Mouse (Mus musculus): ENCODE data around the gene Hrnr. TPM values are rescaled to one million over a fixed set of nuclear protein-coding genes. Genes with fewer than 3 reads are reported as not detected.

Gene Hrnr
- polyA plus RNA-seq, 1 experiment, result 0.08 TPM

DNA sequence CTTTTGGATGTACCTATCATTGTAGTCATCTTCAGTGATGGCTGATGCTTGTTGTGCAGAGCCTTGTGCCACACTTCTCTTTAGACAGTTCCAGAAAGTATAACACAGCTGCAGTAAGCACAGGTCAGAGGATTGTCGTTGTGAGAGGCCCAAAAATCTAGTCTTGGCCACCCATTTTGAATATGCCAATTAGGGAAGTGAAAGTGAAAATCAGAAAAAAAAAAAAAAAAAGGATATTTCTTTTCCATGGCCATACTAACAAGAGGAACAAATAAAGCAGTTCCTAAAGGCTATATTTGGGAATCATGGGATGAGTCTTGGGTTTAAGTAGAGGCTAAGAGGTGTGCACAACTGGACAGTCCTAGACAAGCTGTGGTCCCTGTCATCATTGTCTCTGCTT, 55.6 kb downstream of the Hrnr start:
- H3K4me1 ChIP-seq (ENCODE audit: control insufficient read depth, insufficient read depth, insufficient read length, low read length), result no peaks in the 10 kb centered on the region
- no peak overlapping the region for H3K4me3 ChIP-seq (ENCODE audit: insufficient read depth, low read depth, low read length)
- H3K27ac ChIP-seq (replicated peaks; ENCODE audit: low read depth, low read length), result no peak overlapping the region

- Histone ChIP-seq H3K4me3 (ENCODE audit: insufficient read depth, low read depth, low read length) (no peak overlapping the region), H3K27ac (replicated peaks; ENCODE audit: low read depth, low read length) (no peak overlapping the region), H3K4me1 (ENCODE audit: control insufficient read depth, insufficient read depth, insufficient read length, low read length) (no peaks in the 10 kb centered on the region)
Observed at GRCm38 (mm10) chr3:93375601-93376000, 56.1 kb downstream of the Hrnr start.

- Histone ChIP-seq H3K4me1 (ENCODE audit: control insufficient read depth, insufficient read depth, insufficient read length, low read length) (no peaks in the 10 kb centered on the region), H3K4me3 (ENCODE audit: insufficient read depth, low read depth, low read length) (no peak overlapping the region), H3K27ac (replicated peaks; ENCODE audit: low read depth, low read length) (no peak overlapping the region)
Observed at GRCm38 (mm10) chr3:93378146-93378545, 58.6 kb downstream of the Hrnr start.

Other genes with a start within 250 kb of the Hrnr start
- gene Crnn, start 175.0 kb upstream of the Hrnr start, polyA plus RNA-seq (2012; ENCODE audit: insufficient read depth, insufficient read length, missing spikeins), result not detected in 2 replicates
- gene Flg2, start 122.5 kb upstream of the Hrnr start, polyA plus RNA-seq (2012; ENCODE audit: insufficient read depth, insufficient read length, missing spikeins), result 0.20 and 0.29 TPM in 2 replicates
- not detected in 2 replicates for gene Flg, start 46.2 kb upstream of the Hrnr start, polyA plus RNA-seq (2012; ENCODE audit: insufficient read depth, insufficient read length, missing spikeins)
- not detected in 2 replicates for gene Rptn, start 74.0 kb downstream of the Hrnr start, polyA plus RNA-seq (2012; ENCODE audit: insufficient read depth, insufficient read length, missing spikeins)
- gene Tchh, start 122.6 kb downstream of the Hrnr start, polyA plus RNA-seq (2012; ENCODE audit: insufficient read depth, insufficient read length, missing spikeins), result 0.33 TPM in 1 of 2 replicates, not detected in the other
- not detected in 2 replicates for gene Tchhl1, start 149.0 kb downstream of the Hrnr start, polyA plus RNA-seq (2012; ENCODE audit: insufficient read depth, insufficient read length, missing spikeins)
- gene S100a11, start 200.7 kb downstream of the Hrnr start, polyA plus RNA-seq (2012; ENCODE audit: insufficient read depth, insufficient read length, missing spikeins), result 790 and 869 TPM in 2 replicates
- gene S100a10, start 235.3 kb downstream of the Hrnr start, polyA plus RNA-seq (2012; ENCODE audit: insufficient read depth, insufficient read length, missing spikeins), result 381 and 572 TPM in 2 replicates

All from brown adipose tissue, adult 24 weeks (tissue).